Mouse (Mus musculus) MEL (cell line): Measurements from ENCODE around the gene Col4a3bp.

Source experiments
- CTCF ChIP-seq, 3 experiments: IDR thresholded peaks in 2 of 3; conservative IDR thresholded peaks in 1 of 3; 2 replicates each; pipeline ENCODE4 v1.5.1; 2011 to 2012; ENCODE audit warnings: low read length in 3 of 3, low read depth in 2 of 3, mild to moderate bottlenecking in 2 of 3, improper control_type of control experiment in 1 of 3, inconsistent platforms in 1 of 3, mixed read lengths in 1 of 3, moderate library complexity in 1 of 3; ENCODE audit not compliant: control insufficient read depth in 1 of 3, insufficient read depth in 1 of 3, poor library complexity in 1 of 3, severe bottlenecking in 1 of 3
- NRF1 ChIP-seq: IDR thresholded peaks from 2 replicates; pipeline ENCODE4 v1.6.1; 2014; ENCODE audit warnings: low read depth, mild to moderate bottlenecking, inconsistent platforms, low read length, improper control_type of control experiment, moderate library complexity; ENCODE audit not compliant: poor library complexity, insufficient read depth, severe bottlenecking
- RCOR1 ChIP-seq: IDR thresholded peaks from 2 replicates; pipeline ENCODE4 v1.6.1; 2012; ENCODE audit warnings: low read depth, mild to moderate bottlenecking, inconsistent platforms, low read length, improper control_type of control experiment

DNA sequence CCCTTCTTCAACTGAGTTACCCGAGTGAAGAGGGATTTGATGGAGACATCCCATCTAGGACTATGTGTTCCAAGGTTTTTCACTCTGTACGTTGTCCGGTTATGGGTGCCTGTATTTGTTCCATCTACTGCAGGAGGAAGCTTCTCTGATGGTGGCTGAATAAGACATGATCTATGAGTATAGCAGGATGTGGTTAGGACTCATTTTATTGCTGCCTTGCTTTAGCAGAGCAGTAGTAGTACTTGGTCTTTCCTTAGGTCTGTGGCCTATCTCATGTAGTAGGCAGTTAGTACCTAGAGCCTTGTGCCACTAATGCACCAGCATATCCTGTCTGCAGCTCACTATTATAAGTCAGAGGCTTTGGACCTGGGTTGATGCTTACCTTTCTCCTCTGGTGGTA is 12.7 kb downstream of the Col4a3bp start:
- TF ChIP-seq CTCF (IDR thresholded peaks at IDR 0.05 in 2 of 3, conservative IDR thresholded peaks at IDR 0.05 in 1 of 3; ENCODE audit: control insufficient read depth in 1 of 3, insufficient read depth in 1 of 3, low read depth in 2 of 3, low read length in 3 of 3, poor library complexity in 1 of 3, severe bottlenecking in 1 of 3) (no peak), NRF1 (no peak), RCOR1 (no peak)
